Mouse (Mus musculus) heart, adult 2 months (tissue): Measurements from ENCODE around the gene Umps.

ENCODE experiments used
- CTCF ChIP-seq: fragments of 200-600 bp; IDR thresholded peaks from 2 replicates; pipeline ENCODE4 v1.8.1; 2022; ENCODE audit warnings: antibody characterized with exemption, mild to moderate bottlenecking, moderate library complexity
- POLR2A ChIP-seq: fragments of 200-500 bp; IDR thresholded peaks from 2 replicates; pipeline ENCODE4 v1.6.1; 2011; ENCODE audit warnings: mild to moderate bottlenecking, low read depth, low read length, control low read depth; ENCODE audit not compliant: insufficient read depth

GRCm38 (mm10) chr16:34000715-34001114 lies 33.9 kb upstream of the Umps start:
- no peak for TF ChIP-seq POLR2A
- TF ChIP-seq CTCF: no peak
